Mouse (Mus musculus): ENCODE measurements at regions not wholly inside any gene's neighbourhood (a gene's known extent, or its start where the extent isn't known, plus 50 kb on each side); places are given as distances from the start of the nearest gene placed in this dataset.

- no peak for DNase-seq
Observed at GRCm38 (mm10) chr4:9935949-9936348, 938.3 kb upstream of the 2610301B20Rik start.

GRCm38 (mm10) chr4:9951441-9951840, 922.9 kb upstream of the 2610301B20Rik start:
- DNase-seq, result no peak

DNA sequence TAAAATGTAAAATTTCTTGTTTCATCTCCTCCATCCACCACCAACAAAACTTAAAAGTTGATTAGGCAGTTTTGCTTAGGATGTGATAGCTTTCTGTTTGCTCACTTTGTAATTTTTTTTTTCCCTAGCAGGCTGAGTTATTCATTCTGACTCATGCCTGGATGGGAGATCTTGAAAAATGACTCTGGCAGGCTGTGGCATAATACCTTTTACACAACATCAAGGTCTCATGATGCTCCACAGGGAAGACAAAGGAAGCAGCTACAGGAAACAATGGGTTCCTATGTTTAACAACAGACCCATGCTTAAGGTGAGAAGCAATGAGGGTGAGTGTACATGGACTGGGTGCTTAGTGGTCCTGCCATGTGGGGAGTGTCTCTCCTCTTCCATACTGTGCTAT, 899.7 kb upstream of the 2610301B20Rik start:
- no peak for DNase-seq

- DNase-seq, result no peak
Observed at GRCm38 (mm10) chr4:9981354-9982040, 892.8 kb upstream of the 2610301B20Rik start.

DNA sequence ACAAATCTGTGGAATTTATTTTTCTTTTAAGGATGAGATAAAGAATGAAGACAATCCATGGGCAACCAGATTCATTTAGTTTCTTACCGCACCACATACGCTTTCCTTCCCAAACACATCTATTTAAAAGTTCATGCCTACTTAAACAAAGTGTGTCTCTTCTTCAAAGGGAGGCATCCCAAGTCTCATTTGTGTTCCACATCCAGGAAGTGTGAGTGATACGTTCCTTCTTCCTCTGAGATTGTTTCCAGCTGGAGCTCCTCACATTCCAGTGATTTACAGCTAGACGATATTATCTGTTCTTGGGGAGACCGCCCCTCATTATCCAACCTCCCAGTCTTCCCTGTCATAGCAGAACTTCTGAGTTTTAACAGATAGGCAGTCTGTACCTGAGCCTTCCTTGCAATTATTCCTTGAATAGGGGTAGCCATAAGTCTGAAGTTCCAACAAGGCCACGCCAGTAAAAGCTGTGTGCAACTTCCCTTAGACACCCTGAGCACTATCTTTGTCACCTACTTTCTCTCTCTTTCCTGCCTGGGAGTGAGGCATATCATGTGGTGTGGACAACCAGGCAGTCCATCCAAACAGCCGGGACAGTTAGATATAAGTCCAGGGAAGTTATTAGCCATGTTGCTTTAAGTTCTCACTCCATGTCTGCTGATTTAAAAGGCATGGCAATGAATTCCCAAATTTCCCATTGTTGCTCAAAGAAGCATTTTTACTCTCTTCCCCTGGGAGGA, 891.3 kb upstream of the 2610301B20Rik start:
- no peak for DNase-seq

- no peak for DNase-seq
Observed at GRCm38 (mm10) chr4:9993871-9994270, 880.4 kb upstream of the 2610301B20Rik start.

GRCm38 (mm10) chr4:9994466-9994865, 879.8 kb upstream of the 2610301B20Rik start:
- DNase-seq, result peak in 1 of 2 experiments; percentile 1

DNA sequence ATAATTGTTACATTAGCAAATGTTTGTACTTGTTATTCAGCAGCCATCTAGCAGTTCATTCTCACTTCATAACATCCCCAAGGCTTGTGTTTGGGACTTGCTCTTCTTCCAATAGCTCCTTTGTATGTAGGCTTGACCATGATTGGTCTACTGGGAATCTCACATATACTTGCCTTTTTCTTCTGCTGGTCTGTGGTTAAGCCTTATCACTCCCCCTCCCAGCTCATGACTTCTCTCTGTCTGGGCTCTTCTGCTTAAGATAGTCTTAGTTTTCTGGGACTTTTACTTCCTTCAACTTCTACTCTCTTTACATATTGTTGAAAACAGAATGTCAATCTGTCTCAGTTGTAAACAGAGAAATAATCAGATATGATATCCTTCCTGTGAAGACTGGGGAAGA, 844.0 kb upstream of the 2610301B20Rik start:
- DNase-seq, result no peak

DNA sequence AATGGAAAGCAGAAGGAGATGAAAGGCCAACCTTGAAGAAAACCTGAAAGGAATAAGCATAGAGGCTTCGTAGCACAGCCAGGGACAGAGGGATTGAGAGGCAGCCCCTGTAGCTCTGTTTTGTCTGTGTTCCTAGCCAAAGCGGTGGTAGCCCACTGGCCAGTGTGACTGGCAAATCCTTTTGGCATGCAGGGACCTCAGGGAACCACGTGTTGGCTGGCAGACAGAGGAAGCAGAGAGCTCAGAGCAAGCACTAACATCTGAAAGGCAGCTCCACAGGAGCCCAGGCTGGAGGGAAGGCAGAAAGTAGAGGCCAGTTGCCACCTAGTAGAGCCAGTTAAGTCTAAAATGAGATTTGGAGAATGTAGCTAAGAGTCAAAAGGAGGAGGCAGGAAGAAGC, 842.5 kb upstream of the 2610301B20Rik start:
- DNase-seq, result no peak

DNA sequence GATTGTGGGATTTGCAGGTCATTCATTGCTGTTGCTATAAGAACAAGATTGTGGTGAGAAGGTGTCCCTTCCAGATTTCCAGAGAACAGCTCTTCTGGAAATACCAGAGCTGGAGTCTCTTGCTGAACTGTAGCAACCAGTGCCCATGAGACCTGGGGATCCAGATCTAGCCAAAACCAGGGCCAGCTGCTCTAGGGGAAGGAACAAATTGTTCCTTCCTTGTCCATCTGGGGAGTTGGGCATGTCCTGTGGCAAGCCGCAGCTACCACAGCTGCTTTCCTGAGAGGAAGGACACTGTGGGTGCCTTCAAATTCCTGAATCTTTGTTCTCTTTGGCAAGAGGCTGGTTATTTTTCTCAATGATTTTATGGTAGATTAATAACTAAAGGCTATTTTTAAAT, 839.0 kb upstream of the 2610301B20Rik start:
- no peak for DNase-seq

DNA sequence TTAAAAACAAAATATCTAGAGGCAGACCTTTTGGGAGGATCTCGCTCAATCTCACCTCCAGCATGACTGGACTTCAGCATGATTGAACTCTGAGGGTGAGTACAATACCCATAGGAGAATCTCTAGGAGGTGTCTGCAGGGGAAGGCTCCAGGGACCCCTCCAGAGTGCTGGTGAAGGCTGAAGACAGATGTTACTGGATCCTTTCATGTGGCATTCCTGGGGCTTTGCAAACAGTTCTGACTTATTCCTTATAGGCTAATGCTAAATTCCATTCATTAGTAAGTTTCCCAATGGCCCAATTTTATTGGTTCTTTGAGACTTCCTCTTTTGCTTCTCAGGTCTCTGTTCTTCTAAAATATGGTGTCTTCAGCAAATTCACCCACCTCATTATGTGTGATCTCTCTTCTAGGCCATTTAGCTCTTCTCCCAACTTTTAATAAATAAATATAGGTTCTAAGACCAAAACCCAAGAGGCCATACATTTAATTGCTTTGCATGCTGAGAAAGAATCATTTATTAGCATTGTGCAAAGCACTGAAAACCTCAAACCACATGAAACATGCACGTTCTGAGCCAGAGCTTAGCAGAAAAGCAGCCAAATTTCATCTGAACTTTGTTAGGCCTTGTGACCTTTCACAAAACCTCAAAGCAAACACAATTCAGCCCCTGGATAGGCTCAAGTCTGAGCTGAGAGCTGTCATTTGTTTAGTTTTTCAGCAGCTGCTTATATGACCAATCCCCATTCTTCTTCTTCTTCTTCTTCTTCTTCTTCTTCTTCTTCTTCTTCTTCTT, 832.8 kb upstream of the 2610301B20Rik start:
- no peak for DNase-seq

- DNase-seq, result no peak
Observed at GRCm38 (mm10) chr4:10048770-10049169, 825.5 kb upstream of the 2610301B20Rik start.

DNA sequence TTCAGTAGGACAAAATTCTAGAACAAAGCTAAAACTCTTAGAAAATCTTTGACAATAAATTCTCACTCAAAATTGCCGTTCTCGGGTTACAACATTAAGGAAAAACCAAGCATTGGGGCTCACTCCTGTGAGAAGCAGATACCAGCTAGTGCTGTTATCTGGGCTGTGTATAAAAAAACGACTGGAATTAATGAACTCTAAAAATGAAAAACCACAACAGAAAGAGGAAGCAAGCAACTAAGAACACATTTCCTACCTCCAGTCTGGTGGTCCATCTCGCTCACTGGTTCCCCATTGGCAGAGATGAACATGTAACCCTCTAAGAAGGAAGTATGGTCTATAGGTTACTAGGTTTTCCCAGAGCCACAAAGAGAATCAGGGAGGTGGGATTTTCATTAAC, 824.9 kb upstream of the 2610301B20Rik start:
- DNase-seq, result no peak

DNA sequence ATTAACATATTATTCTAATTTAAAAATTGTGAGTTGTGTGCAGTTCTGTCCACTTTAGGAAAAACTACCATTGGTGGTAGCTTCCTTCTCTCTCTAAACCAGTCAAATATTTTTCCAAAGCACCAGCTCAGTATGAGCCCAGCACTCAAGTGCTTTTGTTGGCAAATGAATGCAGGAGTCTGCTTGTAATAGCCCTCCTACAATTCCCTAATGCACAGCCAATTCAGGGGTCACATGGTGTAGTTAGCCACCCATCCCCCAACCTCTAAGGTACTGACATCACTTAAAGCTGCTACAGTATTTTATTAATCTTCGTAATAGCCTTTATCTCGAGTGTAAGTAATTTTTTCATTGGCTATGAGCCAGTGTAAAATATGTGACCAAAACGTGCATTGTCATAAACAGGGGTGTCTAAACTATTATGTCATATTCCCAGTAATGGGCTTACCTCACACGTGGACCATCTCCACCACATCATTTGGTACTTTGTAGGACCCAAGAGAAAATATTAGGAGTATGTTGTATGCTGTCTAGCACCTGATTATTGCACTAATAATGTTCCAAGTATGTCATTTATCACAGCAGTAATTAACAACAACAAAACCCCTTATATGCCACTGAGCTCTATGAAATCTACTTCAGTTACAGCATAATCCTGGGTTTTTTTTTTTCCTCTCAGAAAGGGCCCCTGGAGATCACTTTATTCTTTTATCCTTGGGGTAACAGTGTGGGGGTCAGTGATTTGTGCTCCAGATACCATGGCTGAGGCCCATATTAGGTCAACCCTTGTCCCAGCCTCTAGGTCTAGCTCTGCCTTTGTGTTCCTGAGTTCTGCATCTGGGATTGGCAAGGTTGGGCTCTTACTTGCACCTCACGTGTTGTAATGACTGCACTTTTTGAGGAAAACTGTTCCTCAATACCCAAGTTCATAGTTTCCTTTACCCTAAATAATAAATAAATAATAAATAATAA, 822.7 kb upstream of the 2610301B20Rik start:
- no peak for DNase-seq

DNA sequence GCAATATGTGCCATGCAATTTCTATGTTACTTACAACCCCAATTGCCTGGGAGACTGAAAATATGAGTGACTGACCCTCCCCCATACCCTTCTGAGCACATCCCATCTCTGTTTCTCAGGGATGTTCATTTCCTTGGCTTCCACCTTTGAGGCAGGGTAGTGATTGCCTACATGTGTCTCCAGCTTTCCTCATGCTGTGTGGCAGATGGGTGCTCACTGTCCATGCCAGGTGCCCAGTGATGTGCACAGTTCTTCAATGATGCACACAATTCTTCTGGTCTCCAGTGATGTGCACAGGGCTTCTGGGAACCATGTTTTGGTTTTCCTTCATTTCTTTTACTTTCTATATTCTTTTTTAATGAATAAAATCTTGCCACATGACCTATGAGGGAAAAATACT, 821.4 kb upstream of the 2610301B20Rik start:
- DNase-seq, result no peak

DNA sequence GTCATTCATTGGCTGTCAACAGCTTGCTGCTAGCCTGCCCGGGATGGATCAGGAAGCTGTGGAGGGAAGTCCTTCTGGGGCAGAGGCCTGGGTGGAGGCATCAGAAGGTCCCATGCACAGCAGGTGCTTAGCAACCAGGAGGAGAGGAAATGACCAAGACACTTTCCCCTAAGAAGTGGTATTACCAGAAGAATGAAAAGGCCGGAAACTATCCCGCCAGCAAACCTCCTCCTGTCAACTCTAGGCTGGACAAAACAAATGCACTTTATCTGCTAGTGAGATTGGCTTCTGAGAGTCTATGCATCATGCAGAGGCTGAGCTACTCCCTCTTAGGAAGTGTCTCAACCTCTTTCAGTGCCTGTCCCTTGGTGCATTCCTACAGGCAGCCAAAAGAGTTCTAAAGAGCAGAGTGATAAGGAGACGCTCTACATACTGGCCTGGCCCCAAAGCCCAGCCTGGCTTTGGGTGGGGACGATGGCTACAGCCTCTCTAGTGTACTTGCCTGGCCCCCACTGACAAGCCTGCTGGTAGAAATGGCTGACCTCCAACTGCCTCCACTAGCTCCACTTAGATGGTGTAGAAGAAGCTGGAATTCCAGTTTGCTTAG, 801.7 kb upstream of the 2610301B20Rik start:
- DNase-seq, result no peak

DNA sequence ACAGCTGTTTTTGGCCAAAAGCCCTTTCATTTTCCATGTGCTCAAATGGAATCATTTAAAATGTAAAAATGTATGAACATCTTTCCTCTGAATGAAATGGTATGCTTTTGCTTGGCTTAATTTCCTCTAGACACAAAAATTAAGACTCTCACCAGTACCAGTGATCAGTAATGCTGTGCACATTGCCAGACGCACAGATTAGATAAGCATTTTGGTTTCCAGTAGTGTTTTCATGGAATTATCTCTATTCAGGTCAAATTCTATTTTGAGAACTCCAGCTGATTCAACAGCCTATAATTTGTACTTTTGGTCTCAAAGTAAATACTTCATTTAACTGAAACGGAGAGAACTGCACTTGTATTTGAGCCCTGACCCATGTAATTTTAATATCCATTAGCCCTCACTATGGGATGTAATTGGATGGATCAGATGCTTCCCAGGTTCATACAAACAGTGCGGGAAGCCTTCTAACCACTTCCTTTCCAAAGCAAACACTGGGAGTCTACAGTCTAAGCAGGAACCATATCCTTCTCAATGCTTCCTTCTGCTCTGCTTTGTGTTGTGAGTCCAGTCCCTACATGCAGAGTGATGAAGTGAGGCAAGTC, 794.6 kb upstream of the 2610301B20Rik start:
- no peak for DNase-seq

DNA sequence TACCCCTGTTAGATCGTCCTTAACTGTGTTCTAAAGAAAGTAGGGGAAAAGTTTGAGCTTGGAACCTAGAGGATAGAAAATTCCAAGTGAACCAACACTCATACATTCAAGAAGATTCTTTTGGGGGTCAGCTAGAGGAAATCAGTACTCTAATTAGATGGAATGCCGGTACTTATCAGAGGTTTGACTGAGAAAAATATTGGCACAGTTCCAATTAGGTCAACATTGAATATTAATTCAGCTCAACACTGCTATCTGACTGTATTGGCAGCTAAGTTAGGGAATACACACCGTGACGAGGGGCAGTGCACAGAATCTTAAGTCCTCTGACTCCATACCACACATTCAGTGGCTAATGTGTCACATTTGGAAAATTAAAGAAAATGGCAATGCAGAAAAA, 759.5 kb upstream of the 2610301B20Rik start:
- no peak for DNase-seq

DNA sequence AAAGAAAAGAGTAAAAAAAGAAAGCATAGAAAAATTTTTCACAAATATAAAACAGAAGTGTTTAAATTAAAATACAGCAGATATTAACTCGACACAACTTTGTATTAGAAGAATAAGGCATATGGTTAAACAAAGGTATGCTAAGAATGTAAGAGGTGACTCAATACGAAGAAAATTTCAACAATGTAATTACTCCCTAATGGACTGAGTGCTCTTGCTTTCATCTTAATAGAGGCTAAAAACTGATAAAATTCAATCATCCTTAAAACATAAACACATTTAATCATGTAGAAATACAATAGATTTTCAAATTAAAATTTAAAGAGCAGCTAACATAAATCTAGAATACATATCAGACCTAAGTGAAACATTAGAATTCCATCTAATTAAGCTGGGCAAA, 756.3 kb upstream of the 2610301B20Rik start:
- no peak for DNase-seq

DNA sequence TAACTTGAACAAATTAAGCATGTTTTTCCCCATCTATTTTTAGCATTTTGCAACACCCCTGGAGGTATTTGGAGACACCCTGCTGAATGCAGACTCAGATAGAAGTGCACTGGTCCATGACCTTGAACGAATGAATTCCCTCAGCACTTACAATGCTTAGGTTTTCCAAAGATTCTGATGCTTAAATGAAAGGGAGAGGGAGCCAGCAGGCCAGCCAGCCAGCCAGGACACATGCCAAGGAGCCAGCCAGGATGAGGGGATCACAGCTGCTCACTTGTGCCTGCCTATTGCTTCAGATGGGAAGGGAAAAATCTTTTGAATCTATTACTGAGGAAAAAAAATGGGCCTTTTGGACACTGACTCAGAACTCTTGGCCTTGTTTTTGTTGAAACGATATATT, 750.0 kb upstream of the 2610301B20Rik start:
- no peak for DNase-seq

DNA sequence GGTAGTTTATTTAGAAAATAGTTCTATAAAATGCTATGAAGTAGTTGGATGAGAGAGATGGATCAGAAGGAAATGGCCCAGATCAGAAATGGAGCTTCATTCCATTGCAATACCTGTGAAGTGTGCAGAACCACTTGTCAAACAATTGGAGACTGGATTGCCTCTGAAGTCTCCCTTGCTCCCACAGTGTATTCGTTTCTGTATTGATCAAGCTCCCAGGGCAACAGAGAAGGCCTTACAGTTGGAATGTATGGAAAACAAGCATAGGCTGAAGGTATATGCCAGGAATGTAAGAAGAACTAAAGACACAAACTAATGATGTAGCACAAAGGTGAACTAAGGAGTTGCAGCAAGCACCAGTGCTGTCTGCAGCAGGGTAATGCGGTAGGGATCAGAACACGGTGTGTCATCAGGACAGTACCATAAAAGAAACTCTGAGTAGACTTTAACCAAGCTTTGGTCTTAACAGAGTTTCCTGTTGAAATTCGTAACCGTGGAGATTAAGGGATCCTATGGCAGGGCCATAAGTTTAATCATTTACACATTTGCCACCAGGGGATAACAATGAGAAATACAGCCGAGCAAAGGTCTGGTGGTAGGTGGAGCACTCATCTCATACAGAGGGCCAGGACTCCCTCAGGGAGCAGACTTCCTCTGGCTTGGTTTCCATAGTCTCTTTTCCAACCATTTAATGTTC, 732.9 kb upstream of the 2610301B20Rik start:
- DNase-seq, result no peak

Data from kidney, postnatal 4 days (tissue).